Mouse (Mus musculus) E14TG2a.4 (cell line): ENCODE measurements around the gene Zbtb22.

Source experiments
- CTCF ChIP-seq: conservative IDR thresholded peaks from 2 replicates; pipeline ENCODE4 v1.5.1; 2014; ENCODE audit warnings: low read length
- POU5F1 ChIP-seq: IDR thresholded peaks from 2 replicates; pipeline ENCODE4 v1.6.1; 2014; ENCODE audit warnings: low read length, borderline replicate concordance

DNA sequence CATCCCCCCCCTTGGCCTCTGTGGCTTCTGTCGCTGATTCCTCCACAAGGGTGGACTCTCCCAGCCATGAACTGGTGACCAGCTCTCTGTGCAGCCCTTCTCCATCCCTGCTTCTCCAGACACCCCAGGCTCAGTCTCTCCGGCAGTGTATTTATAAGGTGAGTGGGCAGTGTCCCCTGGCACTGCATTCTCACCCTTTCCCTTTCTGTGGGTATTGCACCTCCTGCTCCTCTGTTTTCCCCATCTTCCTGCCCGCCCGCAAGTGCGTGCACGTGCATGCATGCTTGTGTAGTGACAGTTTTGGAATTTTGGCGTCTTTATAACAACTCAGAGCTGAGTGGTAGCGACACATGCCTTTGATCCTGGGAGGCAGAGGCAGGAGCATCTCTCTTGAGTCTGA, 1.8 kb upstream of the Zbtb22 start:
- TF ChIP-seq CTCF: no peak
- TF ChIP-seq POU5F1: no peak
